Mouse (Mus musculus) hindbrain, postnatal 0 days (tissue): ENCODE measurements around the gene Qrich2. TPM values are rescaled to one million over a fixed set of nuclear protein-coding genes. Genes with fewer than 3 reads are reported as not detected.

Experiments used
- ATAC-seq: fragments of 200-750 bp; cut with Nextera tagmentation; 2 replicates; pipeline ENCODE4 v1.8.0; 2017; ENCODE audit warnings: mild to moderate bottlenecking, moderate TSS enrichment, moderate library complexity
- DNase-seq: peaks from one replicate; pipeline ENCODE4 v3.0.0-alpha.2; 2015; ENCODE audit warnings: low spot score
- H3K27ac ChIP-seq: fragments of 300-500 bp; sonication (generic); 2 replicates; pipeline ENCODE4 v1.5.1; 2014; ENCODE audit warnings: mild to moderate bottlenecking
- H3K27me3 ChIP-seq: fragments of 300-500 bp; sonication (generic); 2 replicates; pipeline ENCODE4 v1.6.1; 2014; ENCODE audit warnings: low read length, mixed read lengths; ENCODE audit not compliant: insufficient read depth
- H3K36me3 ChIP-seq: fragments of 300-500 bp; sonication (generic); 2 replicates; pipeline ENCODE4 v1.6.1; 2014; ENCODE audit warnings: low read length, mixed read lengths; ENCODE audit not compliant: insufficient read depth
- H3K4me1 ChIP-seq: fragments of 300-500 bp; sonication (generic); 2 replicates; pipeline ENCODE4 v1.6.1; 2014; ENCODE audit warnings: antibody characterized with exemption, low read length, mixed read lengths; ENCODE audit not compliant: insufficient read depth
- H3K4me2 ChIP-seq: fragments of 300-500 bp; sonication (generic); 2 replicates; pipeline ENCODE4 v1.6.1; 2014; ENCODE audit warnings: low read depth, mild to moderate bottlenecking, low read length, moderate library complexity, mixed read lengths
- H3K4me3 ChIP-seq: fragments of 300-500 bp; sonication (generic); 2 replicates; pipeline ENCODE4 v1.5.1; 2014; ENCODE audit warnings: low read length
- H3K9ac ChIP-seq: fragments of 300-500 bp; sonication (generic); replicated peaks from 2 replicates; pipeline ENCODE4 v1.6.1; 2014; ENCODE audit warnings: mild to moderate bottlenecking, low read length, moderate library complexity, mixed read lengths
- H3K9me3 ChIP-seq: fragments of 300-500 bp; sonication (generic); 2 replicates; pipeline ENCODE4 v1.6.1; 2016; ENCODE audit warnings: low read length, mixed read lengths
- CTCF ChIP-seq: IDR thresholded peaks from 2 replicates; pipeline ENCODE4 v1.5.1; 2016; ENCODE audit warnings: antibody characterized with exemption, control low read depth, low read depth
- WGBS: fragments of 180-500 bp; shearing (Covaris S2); extraction: QIAGEN DNeasy Blood & Tissue Kit; methylation state at CpG from one replicate; pipeline ENCODE4 v1.1.7; 2014; 5-methylcytosine and 5-hydroxymethylcytosine counted together
- polyA plus RNA-seq: library from polyadenylated mRNA; unstranded; fragments of >200 nt; fragmentation: Nextera tagmentation; extraction: Ambion mirVana; gene quantifications from 2 replicates; pipeline ENCODE4 v1.2.1, GENCODE M21; 2015
- total RNA-seq: library from RNA; depleted of rRNA; stranded (reverse); fragments of >200 nt; gene quantifications from 2 replicates; pipeline ENCODE4 v1.2.3, GENCODE M21; 2014; rRNA removed

Gene Qrich2
- not detected in 2 replicates for total RNA-seq
- 0.30 and 0.31 TPM in 2 replicates for polyA plus RNA-seq

- H3K27ac ChIP-seq: no peak within 1 kb of the TSS
- peaks cover 15% of the 10 kb centered on the region for H3K36me3 ChIP-seq
- no peak within 1 kb of the TSS for H3K9ac ChIP-seq
- no peaks in the 10 kb centered on the region for H3K27me3 ChIP-seq
- DNase-seq: no peak
- no peak within 1 kb of the TSS for H3K4me3 ChIP-seq
- ATAC-seq: no peak
- no peaks in the 10 kb centered on the region for H3K4me1 ChIP-seq
- TF ChIP-seq CTCF: no peak
- H3K9me3 ChIP-seq: no peaks in the 10 kb centered on the region
- no peak within 1 kb of the TSS for H3K4me2 ChIP-seq
- WGBS: 63% methylated on average over 20 of the region's 20 CpGs
Observed at GRCm38 (mm10) chr11:116466141-116466540, at the start of gene Qrich2. Gene Qrich2 (minus strand): TSS chr11:116466241.

GRCm38 (mm10) chr11:116515330-116516020 lies 49.4 kb upstream of the Qrich2 start:
- peak overlapping the region; percentile 38 for H3K4me2 ChIP-seq
- H3K4me1 ChIP-seq: no peaks in the 10 kb centered on the region
- no peak overlapping the region for H3K4me3 ChIP-seq
- H3K27me3 ChIP-seq: no peaks in the 10 kb centered on the region
- no peak overlapping the region for H3K27ac ChIP-seq
- peak; percentile 14; the same call in 1 of the 2 replicates for TF ChIP-seq CTCF
- no peak overlapping the region for H3K9ac ChIP-seq
- no peaks in the 10 kb centered on the region for H3K36me3 ChIP-seq
- no peaks in the 10 kb centered on the region for H3K9me3 ChIP-seq
- WGBS: 16% methylated on average over 24 of the region's 24 CpGs
- ATAC-seq (peak; percentile 35; the same call in 1 of the 2 replicates), DNase-seq (peak; percentile 37)

- no peak for ATAC-seq
- H3K4me2 ChIP-seq: no peak overlapping the region
- H3K36me3 ChIP-seq: no peaks in the 10 kb centered on the region
- H3K4me3 ChIP-seq: no peak overlapping the region
- H3K4me1 ChIP-seq: no peaks in the 10 kb centered on the region
- TF ChIP-seq CTCF: no peak
- 77% methylated on average over 4 of the region's 4 CpGs for WGBS
- DNase-seq: no peak
- no peaks in the 10 kb centered on the region for H3K9me3 ChIP-seq
- no peaks in the 10 kb centered on the region for H3K27me3 ChIP-seq
- no peak overlapping the region for H3K9ac ChIP-seq
- H3K27ac ChIP-seq: no peak overlapping the region
Observed at GRCm38 (mm10) chr11:116513531-116514038, 47.5 kb upstream of the Qrich2 start.

- no peak for TF ChIP-seq CTCF
- WGBS: 83% methylated on average over 6 of the region's 6 CpGs
- no peaks in the 10 kb centered on the region for H3K9me3 ChIP-seq
- no peaks in the 10 kb centered on the region for H3K4me1 ChIP-seq
- H3K27me3 ChIP-seq: no peaks in the 10 kb centered on the region
- H3K27ac ChIP-seq: no peak overlapping the region
- H3K4me2 ChIP-seq: no peak overlapping the region
- H3K4me3 ChIP-seq: no peak overlapping the region
- ATAC-seq (no peak), DNase-seq (no peak)
- no peak overlapping the region for H3K9ac ChIP-seq
- no peaks in the 10 kb centered on the region for H3K36me3 ChIP-seq
Observed at GRCm38 (mm10) chr11:116512987-116513386, 46.9 kb upstream of the Qrich2 start.

- H3K36me3 ChIP-seq: no peaks in the 10 kb centered on the region
- H3K4me3 ChIP-seq: no peak overlapping the region
- 92% methylated on average over 7 of the region's 7 CpGs for WGBS
- TF ChIP-seq CTCF: no peak
- DNase-seq: no peak
- no peak overlapping the region for H3K27ac ChIP-seq
- no peak overlapping the region for H3K4me2 ChIP-seq
- no peaks in the 10 kb centered on the region for H3K4me1 ChIP-seq
- no peak for ATAC-seq
- no peak overlapping the region for H3K9ac ChIP-seq
- no peaks in the 10 kb centered on the region for H3K9me3 ChIP-seq
- no peaks in the 10 kb centered on the region for H3K27me3 ChIP-seq
Observed at GRCm38 (mm10) chr11:116512154-116512553, 46.1 kb upstream of the Qrich2 start.

GRCm38 (mm10) chr11:116511301-116511868 lies 45.3 kb upstream of the Qrich2 start:
- no peak overlapping the region for H3K9ac ChIP-seq
- no peaks in the 10 kb centered on the region for H3K36me3 ChIP-seq
- 72% methylated on average over 7 of the region's 7 CpGs for WGBS
- no peaks in the 10 kb centered on the region for H3K9me3 ChIP-seq
- DNase-seq: no peak
- no peak overlapping the region for H3K4me3 ChIP-seq
- no peaks in the 10 kb centered on the region for H3K4me1 ChIP-seq
- no peak for TF ChIP-seq CTCF
- H3K4me2 ChIP-seq: no peak overlapping the region
- H3K27me3 ChIP-seq: no peaks in the 10 kb centered on the region
- no peak overlapping the region for H3K27ac ChIP-seq
- no peak for ATAC-seq

- no peak for ATAC-seq
- Histone ChIP-seq H3K4me1 (no peaks in the 10 kb centered on the region), H3K27me3 (no peaks in the 10 kb centered on the region), H3K36me3 (no peaks in the 10 kb centered on the region), H3K27ac (no peak overlapping the region), H3K4me2 (no peak overlapping the region), H3K4me3 (no peak overlapping the region), H3K9ac (no peak overlapping the region), H3K9me3 (no peaks in the 10 kb centered on the region)
- TF ChIP-seq CTCF: no peak
- DNase-seq: no peak
- WGBS: 72% methylated on average over 2 of the region's 2 CpGs
Observed at GRCm38 (mm10) chr11:116508689-116509088, 42.6 kb upstream of the Qrich2 start.
